Mouse (Mus musculus) cerebellum, adult 9-10 months (tissue): ENCODE results near the gene Foxi1.
"Not testable (repeated sequence)": the region's sequence is repeated elsewhere in the genome, so short reads cannot be mapped to it uniquely, and the experiment has no call there.

Experiments used
- DNase-seq: peaks from one replicate; pipeline ENCODE4 v3.0.0; 2022

Foxi1 gene

DNA sequence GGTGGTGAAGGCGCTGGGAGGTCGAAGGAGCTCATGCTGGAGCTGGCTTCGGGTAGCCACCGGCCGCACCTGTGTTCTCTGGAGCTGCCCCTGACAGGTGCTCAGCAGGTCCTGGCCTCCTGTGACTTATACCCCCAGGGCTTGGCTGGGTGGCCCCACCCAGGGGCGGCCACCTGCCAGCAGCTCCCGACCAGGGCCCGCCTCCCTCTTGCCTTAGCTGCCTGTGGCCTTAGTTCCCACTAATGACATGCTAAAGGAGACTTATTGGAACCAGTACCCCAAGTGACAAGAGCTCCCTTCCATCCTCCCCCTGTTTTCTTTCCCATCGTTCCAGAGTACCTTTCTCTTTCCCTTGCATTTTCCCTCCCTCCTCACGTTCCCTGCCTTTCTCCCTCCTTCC is at the start of gene Foxi1:
Foxi1 (minus strand) TSS at position 101 of the 400 bp plus-strand sequence.
- no peak for DNase-seq

DNA sequence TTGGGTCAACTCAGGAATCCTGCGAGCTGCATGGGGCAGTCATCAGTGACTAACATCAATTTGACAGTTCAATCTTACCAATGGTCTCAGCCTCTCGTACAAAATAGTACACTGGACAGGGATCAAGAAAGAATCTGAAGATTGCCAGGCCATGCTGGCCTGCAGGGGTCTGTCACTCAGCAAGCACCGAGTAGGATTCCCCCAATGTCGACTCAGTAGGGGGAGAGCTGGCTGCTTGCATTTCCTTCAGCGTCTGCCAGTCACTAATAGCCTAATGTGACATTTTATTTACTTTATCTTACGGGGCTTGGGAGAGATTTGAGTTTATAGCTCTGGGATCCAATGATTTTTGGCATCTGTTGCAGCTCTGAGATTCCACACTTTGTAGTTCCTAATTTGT is 35.1 kb upstream of the Foxi1 start:
- DNase-seq, result no peak

DNA sequence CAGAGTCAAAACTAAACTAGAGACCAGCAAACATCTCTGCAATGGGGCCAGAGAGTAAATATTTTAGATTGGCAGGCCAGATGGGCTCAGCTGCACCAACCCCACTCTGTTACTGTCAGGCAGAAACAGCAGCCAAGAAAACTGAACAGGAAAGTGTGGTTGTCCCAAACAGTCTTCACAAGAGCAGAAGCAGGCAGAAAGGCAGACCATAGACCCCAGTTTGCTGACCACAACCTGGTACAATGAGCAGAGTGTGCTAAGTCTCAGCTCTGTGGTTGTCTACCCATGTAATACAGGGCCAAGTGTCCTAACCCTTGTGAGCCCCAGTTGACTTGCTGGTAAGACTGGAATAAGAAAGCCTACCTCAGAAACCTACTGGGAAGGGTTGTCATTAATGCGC is 32.4 kb upstream of the Foxi1 start:
- no peak for DNase-seq

DNA sequence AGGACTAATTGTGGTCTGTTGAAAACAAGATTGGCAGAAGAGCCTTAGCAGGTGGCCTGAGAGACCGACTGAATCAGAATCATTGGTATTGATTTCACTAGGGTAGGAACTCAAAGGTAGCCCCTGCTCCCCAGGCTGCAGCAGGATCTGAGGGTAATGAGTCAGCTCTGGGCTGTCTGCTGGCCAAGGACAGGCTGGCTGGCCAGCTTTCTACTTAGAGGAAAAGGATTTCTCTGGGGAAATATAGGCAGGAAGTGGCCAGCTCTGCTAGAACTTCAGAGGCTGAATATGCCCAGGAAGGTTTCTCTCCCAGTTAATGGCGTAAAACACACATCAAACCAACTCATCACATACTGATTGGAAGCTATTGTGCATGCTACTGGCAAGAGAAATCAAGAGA is 31.8 kb upstream of the Foxi1 start:
- no peak for DNase-seq

DNA sequence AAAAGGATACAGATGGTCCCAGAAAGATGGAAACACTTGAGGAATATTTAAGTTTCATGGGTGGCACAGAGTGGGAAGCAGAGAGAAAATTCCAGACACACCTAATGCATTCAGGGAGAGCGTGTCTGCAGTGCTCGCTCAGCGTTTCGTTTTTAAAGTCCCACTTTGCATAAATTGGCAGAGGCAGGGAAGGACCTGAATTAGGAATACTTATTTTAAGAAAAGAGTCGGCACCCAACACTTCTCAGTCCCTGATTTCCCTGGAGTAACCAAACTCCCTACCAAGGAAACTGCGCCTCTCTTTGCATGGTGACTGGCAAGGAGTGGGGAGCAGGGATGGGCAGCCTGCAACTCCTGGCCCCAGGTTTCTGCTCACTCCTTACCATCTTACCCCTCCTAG is 29.0 kb upstream of the Foxi1 start:
- DNase-seq, result no peak

DNA sequence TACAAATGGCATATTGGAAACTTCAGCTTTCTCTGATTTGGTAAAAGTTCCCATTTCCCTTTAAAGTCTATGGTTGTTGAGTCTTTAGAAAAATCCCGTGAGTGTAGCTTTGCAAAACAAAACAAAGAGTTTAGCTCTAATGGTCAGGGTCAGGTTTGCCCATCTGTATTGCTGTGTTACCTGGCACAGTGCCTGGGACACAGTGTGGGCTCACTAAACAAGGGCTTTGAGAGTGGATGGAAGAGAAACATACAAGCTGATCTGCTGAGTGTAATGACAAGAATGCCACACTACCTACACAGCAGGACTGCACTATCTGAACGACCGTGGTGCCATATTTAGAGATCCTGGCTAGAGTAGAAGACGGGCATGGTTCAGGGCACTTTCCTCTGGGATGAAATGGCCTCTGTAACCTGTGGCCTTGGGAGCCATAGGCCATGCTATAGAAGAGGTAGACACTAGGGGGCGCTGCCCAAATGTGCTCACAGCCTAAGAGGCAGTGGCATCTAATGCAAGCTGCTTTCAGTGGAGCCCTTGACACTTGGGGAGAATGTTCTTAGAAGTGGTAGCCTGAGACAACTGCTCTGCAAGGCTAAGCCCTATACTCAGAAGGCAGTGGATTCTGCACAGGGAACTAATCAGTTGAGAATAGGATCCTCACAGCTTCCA is 28.3 kb upstream of the Foxi1 start:
- DNase-seq, result peak; percentile 10

DNA sequence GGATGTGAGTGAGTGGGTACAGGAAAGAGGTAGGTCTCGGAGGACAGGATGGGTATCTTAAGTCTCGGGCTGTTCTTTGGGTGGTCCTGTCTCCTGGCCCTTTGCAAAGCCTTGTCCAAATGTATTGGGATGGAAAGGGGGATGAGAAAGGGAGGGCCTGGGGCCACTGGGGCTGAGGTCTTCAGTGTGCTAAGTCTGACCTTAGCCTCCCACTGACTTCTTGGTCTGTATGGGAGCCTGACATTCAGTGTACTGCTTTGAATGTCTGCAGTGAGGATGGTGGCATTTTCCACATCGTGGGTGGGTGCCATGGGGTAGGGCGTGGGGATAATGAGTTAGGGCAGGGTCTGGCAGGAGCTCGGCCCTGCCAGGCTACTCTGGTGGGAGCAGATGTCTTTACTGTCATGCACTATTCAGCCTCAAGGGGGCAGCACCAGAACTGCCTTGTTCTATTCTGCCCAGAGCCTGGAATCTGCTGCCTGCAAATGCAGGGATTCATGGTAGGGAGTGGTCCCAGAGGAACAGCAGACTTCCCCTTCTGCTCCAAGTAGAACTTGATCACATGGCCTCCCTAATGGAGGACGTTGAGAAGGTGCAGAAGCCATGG is 21.0 kb upstream of the Foxi1 start:
- DNase-seq, result peak; percentile 24

DNA sequence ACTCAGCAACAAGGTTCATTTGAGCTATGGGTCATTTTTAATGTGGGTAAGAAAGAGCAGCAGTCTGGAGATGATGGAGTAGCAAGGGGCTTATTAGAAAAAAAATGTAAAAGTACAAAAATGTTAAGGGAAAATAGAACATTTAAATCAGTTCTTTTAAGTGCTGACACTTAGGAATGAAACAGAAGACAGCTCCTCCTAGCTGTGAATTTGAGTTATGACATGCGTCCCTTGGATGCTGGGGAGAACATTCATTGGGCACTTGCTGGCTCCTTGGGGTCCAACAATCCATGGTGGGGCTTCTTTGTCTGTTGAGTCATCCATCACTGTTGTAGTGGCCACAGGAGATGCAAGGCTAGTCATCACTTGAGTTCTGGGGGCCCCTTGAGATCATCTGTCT is 19.3 kb upstream of the Foxi1 start:
- no peak for DNase-seq

DNA sequence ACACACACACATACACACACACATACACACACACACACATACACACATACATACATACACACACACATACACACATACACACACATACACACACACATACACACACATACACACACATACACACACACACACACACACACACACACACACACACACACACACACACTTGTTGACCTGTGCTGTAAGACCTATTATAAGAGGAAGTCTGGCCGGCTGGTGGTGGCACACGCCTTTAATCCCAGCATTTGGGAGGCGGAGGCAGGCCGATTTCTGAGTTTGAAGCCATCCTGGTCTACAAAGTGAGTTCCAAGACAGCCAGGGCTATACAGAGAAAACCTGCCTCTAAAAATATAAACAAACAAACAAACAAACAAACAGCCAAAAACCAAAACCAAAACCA is 12.7 kb upstream of the Foxi1 start:
- DNase-seq, result not testable (repeated sequence)

DNA sequence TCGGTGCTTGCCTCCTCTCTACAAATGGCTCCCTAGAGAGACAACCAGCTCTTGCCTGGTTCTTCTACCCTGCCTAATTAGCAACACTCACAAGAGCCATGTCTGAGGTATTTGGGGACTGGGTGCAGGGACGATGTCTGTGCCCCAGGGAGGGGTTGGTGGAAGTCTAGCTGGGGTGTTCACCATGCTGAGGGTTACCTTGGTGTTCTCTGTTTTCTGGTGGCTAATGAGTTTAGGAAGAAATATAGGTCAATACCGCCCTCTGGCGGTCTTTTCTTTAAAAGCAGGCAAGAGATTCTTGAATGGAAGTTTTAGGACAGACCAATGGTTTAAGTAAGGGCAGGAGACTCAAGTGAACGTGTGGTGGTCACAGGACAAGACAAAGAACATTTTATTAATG is 5.0 kb upstream of the Foxi1 start:
- peak; percentile 74 for DNase-seq

DNA sequence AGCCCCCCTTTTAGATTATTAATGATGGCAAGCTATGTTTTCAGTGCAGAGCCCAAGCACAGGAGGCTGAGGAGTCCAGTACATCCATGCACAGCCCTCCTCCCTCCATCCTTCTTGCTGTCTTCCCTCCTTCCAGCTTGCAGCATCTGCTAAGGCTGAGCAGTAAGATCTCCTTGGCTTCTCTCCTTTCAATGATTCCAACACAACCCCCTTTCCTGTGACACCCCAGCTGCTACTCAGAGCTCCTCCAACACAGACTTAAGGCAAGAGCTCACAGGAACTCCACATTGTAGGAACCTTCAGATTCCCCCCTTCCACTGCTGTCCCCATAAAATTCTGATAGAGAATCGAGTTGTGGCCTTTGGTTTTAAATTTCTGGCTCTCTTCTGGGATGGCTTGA is 5.1 kb downstream of the Foxi1 start:
- DNase-seq, result no peak

DNA sequence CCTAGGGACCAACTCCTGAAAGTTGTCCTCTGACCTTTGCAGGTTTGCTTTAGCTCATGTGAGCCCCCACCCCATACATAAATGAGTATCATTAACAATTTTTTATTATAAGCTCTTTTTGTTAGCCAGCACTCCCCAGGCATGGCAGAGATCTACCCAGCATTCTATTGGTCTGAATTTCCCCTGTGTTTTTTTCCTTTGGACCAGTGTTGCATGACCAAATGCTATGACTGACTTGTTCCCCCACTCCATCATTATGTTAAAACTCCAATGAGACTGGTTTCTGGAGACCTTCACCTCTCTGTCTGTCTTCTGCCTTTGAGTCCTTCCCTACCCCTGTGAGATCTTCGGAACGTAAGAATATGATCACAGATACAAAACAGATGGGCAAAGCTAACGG is 12.7 kb downstream of the Foxi1 start:
- no peak for DNase-seq

DNA sequence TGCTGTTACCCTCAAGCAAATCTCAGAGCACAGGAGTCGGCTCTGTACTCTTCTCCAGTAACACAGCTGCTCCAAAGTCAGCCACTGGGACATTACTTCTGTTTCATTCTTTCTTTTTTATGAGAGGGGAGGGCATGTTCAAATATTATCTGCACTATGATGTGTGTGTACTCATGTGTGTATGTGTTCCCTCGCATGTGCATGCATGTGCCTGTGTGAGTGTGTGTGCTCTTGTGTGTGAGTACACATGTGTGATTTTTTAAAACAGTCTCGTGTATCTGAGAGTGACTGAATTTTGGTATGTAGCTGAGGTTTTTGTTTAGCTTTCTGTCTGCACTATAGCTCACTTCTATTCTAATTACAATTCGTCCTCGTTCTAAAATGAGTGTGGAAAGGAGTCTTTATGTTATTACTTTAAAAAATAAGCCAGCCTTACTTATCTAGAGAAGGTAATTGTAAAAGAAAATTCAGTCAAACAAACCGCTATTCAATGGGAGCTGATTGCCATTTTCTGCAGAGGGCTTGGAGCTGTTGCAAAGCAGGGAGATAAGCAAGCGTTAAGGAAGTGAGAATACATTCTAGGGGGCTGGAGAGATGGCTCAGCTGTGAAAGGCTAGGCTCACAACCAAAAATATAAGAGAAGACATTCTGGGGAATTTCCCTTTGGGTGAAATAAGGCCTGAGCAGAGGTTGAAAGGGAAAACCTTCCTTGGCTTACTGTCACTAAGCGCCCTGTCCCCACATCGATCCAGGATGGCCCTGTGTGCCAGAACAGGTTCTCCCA is 13.5 kb downstream of the Foxi1 start:
- DNase-seq, result no peak

DNA sequence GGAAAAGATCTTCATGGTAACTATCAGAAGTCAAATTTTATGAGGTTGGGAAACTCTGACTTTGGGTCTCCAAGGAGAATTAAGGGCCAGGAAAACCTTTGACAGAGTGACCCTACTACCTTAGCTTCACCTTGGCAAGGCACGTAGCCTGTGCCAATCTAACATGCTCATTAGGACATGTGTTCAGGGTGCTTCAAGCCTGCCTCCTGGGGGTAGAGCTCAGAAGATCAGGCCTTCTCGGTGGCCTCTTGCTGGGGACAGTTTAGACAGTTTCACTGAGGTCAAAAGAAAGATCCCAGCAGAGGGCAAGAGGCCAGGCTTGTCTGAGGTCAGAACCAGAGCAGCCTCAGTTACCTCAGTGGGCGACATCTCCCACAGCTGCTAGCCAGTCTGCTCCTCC is 14.2 kb downstream of the Foxi1 start:
- no peak for DNase-seq

DNA sequence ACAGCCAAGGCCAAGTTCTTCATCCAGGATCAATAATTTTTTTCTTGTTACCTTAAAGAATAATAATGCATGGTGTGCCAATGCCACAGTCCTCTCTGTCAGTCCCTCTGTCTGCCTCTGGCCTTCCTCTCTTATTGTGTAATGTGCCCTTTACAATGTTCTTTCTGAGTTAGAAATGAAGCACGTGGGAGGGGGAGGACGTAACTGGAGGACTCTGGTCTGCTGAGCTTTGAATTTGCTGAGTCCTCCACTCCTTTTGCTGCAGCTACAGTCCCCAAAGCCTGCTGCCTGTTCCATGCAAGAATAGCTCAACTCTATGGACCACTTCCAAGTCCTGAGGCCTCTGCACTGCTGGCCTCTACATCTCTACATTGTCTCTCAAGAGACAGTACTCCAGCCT is 23.6 kb downstream of the Foxi1 start:
- no peak for DNase-seq

DNA sequence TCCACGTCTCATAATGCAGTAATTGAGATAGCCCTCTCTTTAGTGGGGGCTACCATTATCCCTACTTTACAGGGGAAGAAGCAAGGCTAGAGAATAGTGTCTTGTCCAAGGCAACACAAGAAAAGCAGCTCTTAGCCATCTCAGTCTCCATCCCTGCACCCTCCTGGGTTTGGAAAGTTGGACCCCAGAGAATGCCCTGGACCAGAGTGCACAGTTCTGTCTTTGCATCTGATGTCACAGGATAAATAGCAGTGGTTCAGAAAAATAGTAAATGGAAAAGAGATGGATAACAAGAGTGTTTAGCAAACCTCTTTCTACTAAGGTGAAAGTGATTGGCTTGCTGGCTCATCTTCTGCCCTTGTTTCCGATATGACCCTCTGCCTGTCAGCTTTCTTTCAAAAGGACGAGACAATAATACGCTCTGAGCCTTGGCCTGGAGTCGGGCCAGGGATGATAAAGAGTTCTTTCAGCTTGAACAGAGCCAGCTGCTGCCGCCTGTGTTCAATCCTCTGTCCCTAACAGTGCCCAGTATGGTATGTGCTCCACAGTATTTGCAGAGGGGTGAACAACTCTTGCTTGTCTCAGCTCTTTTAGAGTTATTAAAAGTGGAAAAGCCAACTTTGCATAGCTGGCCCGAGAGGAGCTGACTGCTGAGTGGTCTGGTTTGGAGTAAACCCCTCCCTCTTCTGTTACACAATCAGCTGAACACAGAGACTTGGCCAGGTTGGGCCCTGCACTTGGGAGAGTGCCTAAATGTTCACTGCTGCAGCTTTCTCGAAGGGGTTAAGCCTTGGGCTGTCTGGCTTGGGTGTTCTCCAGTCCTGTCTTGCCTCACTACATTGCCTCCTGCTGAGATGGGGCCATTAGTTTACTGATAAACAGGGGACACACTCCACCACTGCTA is 26.4 kb downstream of the Foxi1 start:
- DNase-seq, result peak; percentile 10

DNA sequence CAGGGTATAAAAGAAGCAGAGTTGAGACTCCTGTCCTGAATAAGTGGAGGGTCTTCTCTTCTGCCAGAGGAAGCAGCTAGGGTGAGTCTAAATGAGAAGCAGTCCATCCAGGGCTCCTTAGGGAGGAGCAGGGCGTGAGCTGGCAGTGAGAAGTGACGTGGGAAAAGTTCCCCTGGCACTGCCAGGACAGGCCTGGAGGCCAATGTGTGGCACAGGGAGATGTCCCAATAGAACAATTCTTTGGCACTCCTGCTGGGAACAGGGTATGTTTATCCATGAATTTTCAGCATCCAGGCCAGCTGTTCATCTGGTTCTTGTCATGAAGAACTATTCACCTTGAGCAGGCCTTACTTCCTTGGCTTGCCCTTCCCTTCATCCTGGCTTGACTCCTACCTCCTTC is 29.1 kb downstream of the Foxi1 start:
- DNase-seq, result no peak

DNA sequence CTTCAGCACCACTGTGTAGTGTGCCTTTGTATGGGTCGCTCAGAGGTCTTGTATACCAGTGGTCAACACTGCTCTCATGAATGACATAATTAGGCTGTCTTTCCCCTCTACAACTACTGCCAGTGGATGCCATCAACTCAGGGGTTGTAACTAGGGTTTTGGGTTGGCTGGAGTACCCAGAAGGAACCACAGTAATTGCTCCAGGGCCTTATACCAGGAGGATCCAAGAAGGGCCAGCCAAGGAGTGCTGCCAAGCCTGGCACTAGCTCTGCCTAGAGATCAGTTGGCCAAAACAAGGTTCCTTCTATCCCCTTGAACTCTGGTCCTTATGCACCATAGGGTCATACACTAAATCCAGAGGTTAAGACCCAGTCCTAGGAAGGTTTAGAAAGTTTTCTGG is 31.5 kb downstream of the Foxi1 start:
- no peak for DNase-seq

DNA sequence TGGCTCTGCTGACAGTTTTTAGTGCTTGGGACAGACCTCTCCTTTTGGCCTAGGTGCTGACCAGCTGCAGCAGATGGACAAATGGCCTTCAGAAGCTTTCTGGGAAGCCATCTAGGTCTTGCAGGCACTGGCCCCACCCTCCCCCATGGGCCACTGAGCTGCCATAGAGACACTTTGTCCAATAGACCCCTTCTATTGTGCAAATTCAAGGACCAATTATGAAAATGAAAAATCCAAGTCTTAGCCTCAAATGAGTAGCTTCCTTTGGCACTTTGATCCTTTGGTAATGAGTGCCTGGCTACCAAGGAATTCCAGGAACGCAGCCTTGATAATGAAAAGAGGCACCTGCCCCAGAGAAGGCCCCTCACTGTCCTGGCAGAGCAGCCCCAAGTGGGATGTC is 36.7 kb downstream of the Foxi1 start:
- DNase-seq, result no peak

DNA sequence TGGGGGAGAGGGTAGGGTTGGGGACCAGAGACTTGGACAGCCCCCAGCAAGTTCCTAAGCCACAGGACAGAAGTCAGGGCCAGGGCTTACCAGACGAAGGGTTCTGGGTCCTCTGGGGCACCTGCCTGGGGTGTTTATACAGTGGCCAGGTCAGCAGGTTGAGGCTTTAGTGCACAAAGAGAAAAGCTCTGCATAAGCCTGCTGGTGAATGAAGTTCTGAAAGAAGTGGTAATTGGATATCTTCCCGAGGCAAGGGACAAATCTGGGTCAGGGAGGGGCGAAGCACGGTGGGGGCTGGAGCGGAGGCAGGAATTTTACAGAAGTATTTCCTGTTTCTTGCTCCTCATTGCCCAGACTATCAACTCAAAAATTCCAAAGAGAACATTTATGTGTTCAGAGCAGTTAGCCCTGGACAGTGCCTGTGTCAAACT is 38.4 kb downstream of the Foxi1 start:
- DNase-seq, result no peak

DNA sequence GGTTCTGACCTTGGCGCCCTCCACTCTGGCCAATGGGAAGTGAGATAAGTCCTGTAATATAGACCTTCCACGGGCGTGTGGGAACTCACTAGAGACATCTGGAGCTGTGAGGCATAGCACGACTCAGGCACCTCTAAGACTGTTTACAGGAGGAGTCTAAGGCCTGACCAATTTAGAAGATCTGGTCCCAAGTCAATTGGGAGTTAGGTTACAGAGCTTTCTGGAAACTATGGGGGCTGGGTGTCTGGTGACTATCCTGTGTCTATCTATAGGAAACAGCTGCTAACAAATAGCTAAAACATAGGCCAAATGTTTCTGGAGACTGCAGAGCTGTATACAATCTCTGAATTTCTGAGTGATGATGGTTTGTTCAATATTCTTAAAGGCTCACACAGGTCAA is 41.5 kb downstream of the Foxi1 start:
- no peak for DNase-seq

DNA sequence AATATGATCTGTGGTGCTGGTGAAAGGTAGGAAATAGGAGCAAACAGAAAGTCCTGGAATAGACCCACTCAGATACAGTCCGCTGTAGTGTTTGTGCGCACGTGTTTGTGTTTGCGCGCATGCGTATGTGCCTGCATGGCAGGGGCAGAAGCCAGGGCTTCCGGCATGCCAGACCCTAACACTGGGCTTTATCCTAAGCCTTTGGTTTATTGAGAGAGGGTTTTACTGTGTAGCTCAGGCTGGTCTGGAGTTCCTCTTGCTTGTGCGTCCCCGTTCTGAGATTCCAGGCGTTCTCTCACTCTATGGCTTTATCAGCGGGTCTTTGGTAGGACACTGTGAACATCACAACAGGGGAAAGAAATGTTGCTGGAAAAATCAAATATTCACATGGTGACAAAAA is 42.6 kb downstream of the Foxi1 start:
- DNase-seq, result no peak

DNA sequence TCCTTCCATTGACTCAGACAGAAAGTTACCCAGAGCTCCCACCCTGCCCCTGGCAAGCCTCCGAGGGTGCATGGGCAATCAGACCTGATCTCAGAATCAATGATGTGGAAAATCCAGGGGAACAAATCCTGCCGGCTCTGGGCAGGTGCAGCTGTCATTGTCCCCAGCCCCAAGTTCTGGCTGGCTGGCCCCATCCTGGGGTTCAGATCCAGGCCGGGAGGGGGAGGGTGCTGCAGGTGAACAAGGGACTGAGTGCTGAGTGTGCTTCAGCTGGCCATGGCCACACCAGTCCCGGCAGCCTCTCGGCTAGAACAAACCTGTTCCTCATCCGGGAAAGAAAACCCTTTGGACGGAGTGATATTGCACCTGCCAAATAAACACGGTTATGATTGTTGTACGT is 49.0 kb downstream of the Foxi1 start:
- no peak for DNase-seq
